Mouse (Mus musculus) ovary, adult 2 months (tissue): Measurements from ENCODE around the gene Slc25a31. TPM values are rescaled to one million over a fixed set of nuclear protein-coding genes. Genes with fewer than 3 reads are reported as not detected.

Experiments used
- polyA plus RNA-seq: library from polyadenylated mRNA; depleted of rRNA; stranded (reverse); fragments of >200 nt; gene quantifications from 2 replicates; pipeline ENCODE4 v1.2.3, GENCODE M21; 2012; rRNA removed

The Slc25a31 gene
- polyA plus RNA-seq: 0.46 and 0.51 TPM in 2 replicates

GRCm38 (mm10) chr3:40708655-40709054 lies at the start of gene Slc25a31:
Gene Slc25a31 (plus strand): TSS chr3:40708855.

GRCm38 (mm10) chr3:40744024-40744835 lies 35.6 kb downstream of the Slc25a31 start, which contains the start of gene Hspa4l:
Gene Hspa4l (plus strand): TSS chr3:40744495.

Other genes with a start within 250 kb of the Slc25a31 start
- gene Intu, start 177.6 kb upstream of the Slc25a31 start, polyA plus RNA-seq: 3.3 and 3.5 TPM in 2 replicates
- gene Hspa4l, start 35.6 kb downstream of the Slc25a31 start, polyA plus RNA-seq: 22.6 and 37.6 TPM in 2 replicates
- 2.9 and 4.4 TPM in 2 replicates for gene Plk4, start 91.2 kb downstream of the Slc25a31 start, polyA plus RNA-seq
- 1.6 TPM in 2 replicates for gene Mfsd8, start 138.0 kb downstream of the Slc25a31 start, polyA plus RNA-seq
- gene Abhd18, start 138.1 kb downstream of the Slc25a31 start, polyA plus RNA-seq: 1.1 and 1.9 TPM in 2 replicates
- not detected in 2 replicates for gene 1700034I23Rik, start 193.7 kb downstream of the Slc25a31 start, polyA plus RNA-seq
- gene Larp1b, start 241.0 kb downstream of the Slc25a31 start, polyA plus RNA-seq: 7.3 and 11.0 TPM in 2 replicates